Mouse (Mus musculus) E14TG2a.4 (cell line): ENCODE measurements around the gene Golga7b.

Experiments used
- CTCF ChIP-seq: conservative IDR thresholded peaks from 2 replicates; pipeline ENCODE4 v1.5.1; 2014; ENCODE audit warnings: low read length
- NANOG ChIP-seq: IDR thresholded peaks from 2 replicates; pipeline ENCODE4 v1.6.1; 2014; ENCODE audit warnings: borderline replicate concordance, low read length, mixed read lengths
- POU5F1 ChIP-seq: IDR thresholded peaks from 2 replicates; pipeline ENCODE4 v1.6.1; 2014; ENCODE audit warnings: low read length, borderline replicate concordance

GRCm38 (mm10) chr19:42306202-42306601, 58.8 kb downstream of the Golga7b start:
- no peak for TF ChIP-seq CTCF
- TF ChIP-seq POU5F1 = no peak
- no peak for TF ChIP-seq NANOG
